Mouse (Mus musculus) embryonic fibroblast, embryonic 13.5 days (primary cell): ENCODE measurements around the gene Arf4.

Experiments used
- CTCF ChIP-seq: IDR thresholded peaks from 2 replicates; pipeline ENCODE4 v1.5.1; 2011; ENCODE audit warnings: mild to moderate bottlenecking, control low read depth, low read length, moderate library complexity, borderline replicate concordance; ENCODE audit not compliant: insufficient read depth
- POLR2A ChIP-seq: IDR thresholded peaks from 2 replicates; pipeline ENCODE4 v1.6.1; 2011; ENCODE audit warnings: low read depth, mild to moderate bottlenecking, control low read depth, low read length, moderate library complexity

DNA sequence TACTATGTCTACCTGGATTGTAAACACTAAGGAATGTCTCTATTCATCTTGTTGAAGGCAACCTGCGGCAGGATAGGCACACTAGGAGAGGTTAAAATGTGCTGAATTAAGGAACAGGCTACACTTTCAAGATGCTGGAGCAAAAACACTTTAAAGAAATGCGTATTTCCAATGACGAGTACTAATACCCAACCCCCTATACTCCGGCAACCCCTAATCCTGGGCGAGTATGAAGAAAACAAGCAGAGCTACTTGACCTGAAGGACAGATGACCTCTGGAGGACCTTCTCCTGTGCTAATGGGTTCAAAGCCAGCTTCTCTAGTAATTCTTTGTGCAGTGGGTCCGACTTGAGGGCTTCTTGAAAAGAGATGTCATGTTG lies 30.1 kb downstream of the Arf4 start:
- TF ChIP-seq CTCF (no peak), POLR2A (no peak)
